Mouse (Mus musculus): ENCODE data around the gene Snx9. TPM values are rescaled to one million over a fixed set of nuclear protein-coding genes. Genes with fewer than 3 reads are reported as not detected.

Snx9 gene
- polyA plus RNA-seq, 1 experiment = 24.7 TPM

GRCm38 (mm10) chr17:5802656-5802955 lies 38.5 kb upstream of the Snx9 start:
- TF ChIP-seq MYOD1 (IDR thresholded peaks at IDR 0.05; ENCODE audit: control insufficient read depth in 1 of 3, insufficient read length in 2 of 3, low read depth in 2 of 3) (no peak), REST (IDR thresholded peaks at IDR 0.05; ENCODE audit: insufficient read depth, insufficient read length) (no peak), CEBPB (IDR thresholded peaks at IDR 0.05; ENCODE audit: insufficient read depth, poor library complexity, severe bottlenecking) (no peak), E2F4 (IDR thresholded peaks at IDR 0.05; ENCODE audit: insufficient read depth) (no peak), TCF3 (IDR thresholded peaks at IDR 0.05; ENCODE audit: insufficient read length, low read depth) (no peak), SRF (IDR thresholded peaks at IDR 0.05; ENCODE audit: control insufficient read depth, insufficient read length, low read depth) (no peak), POLR2AphosphoS2 (IDR thresholded peaks at IDR 0.05; ENCODE audit: insufficient read length, low read depth) (no peak), MYOG (IDR thresholded peaks at IDR 0.05; ENCODE audit: control insufficient read depth in 1 of 3, insufficient read depth in 1 of 3, insufficient read length in 2 of 3, low read depth in 2 of 3) (no peak), MAX (IDR thresholded peaks at IDR 0.05; ENCODE audit: low read depth) (no peak), TCF12 (IDR thresholded peaks at IDR 0.05; ENCODE audit: insufficient read depth, poor library complexity, severe bottlenecking) (no peak), POLR2A (IDR thresholded peaks at IDR 0.05; ENCODE audit: insufficient read length, low read depth) (no peak), USF1 (IDR thresholded peaks at IDR 0.05; ENCODE audit: low read depth) (no peak)

GRCm38 (mm10) chr17:5803229-5804012 lies 37.7 kb upstream of the Snx9 start:
- no peak for TF ChIP-seq MAX (IDR thresholded peaks at IDR 0.05; ENCODE audit: low read depth)
- TF ChIP-seq POLR2A (IDR thresholded peaks at IDR 0.05; ENCODE audit: insufficient read length, low read depth) = no peak
- TF ChIP-seq POLR2AphosphoS2 (IDR thresholded peaks at IDR 0.05; ENCODE audit: insufficient read length, low read depth) = no peak
- no peak for TF ChIP-seq USF1 (IDR thresholded peaks at IDR 0.05; ENCODE audit: low read depth)
- TF ChIP-seq TCF12 (IDR thresholded peaks at IDR 0.05; ENCODE audit: insufficient read depth, poor library complexity, severe bottlenecking) = no peak
- TF ChIP-seq MYOG (IDR thresholded peaks at IDR 0.05; ENCODE audit: control insufficient read depth in 1 of 3, insufficient read depth in 1 of 3, insufficient read length in 2 of 3, low read depth in 2 of 3) = no peak
- no peak for TF ChIP-seq E2F4 (IDR thresholded peaks at IDR 0.05; ENCODE audit: insufficient read depth)
- no peak for TF ChIP-seq SRF (IDR thresholded peaks at IDR 0.05; ENCODE audit: control insufficient read depth, insufficient read length, low read depth)
- TF ChIP-seq REST (IDR thresholded peaks at IDR 0.05; ENCODE audit: insufficient read depth, insufficient read length) = no peak
- no peak for TF ChIP-seq CEBPB (IDR thresholded peaks at IDR 0.05; ENCODE audit: insufficient read depth, poor library complexity, severe bottlenecking)
- TF ChIP-seq MYOD1 (IDR thresholded peaks at IDR 0.05; ENCODE audit: control insufficient read depth in 1 of 3, insufficient read length in 2 of 3, low read depth in 2 of 3) = no peak
- TF ChIP-seq TCF3 (IDR thresholded peaks at IDR 0.05; ENCODE audit: insufficient read length, low read depth) = no peak
- Histone ChIP-seq H3K4me3 (no peak overlapping the region), H3ac (ENCODE audit: control insufficient read depth, insufficient read length) (no peak overlapping the region), H3K36me3 (ENCODE audit: control insufficient read depth, insufficient read depth) (no peaks in the 10 kb centered on the region), H3K79me2 (ENCODE audit: control insufficient read depth, insufficient read depth) (no peaks in the 10 kb centered on the region), H3K27me3 (ENCODE audit: control insufficient read depth, insufficient read depth, insufficient read length) (no peaks in the 10 kb centered on the region), H3K4me2 (ENCODE audit: low read depth) (no peak overlapping the region)

More at GRCm38 (mm10) chr17:5802656-5802955, 38.5 kb upstream of the Snx9 start:
- no peak overlapping the region for H3K4me3 ChIP-seq
- no peak overlapping the region for H3ac ChIP-seq (ENCODE audit: control insufficient read depth, insufficient read length)
- H3K27me3 ChIP-seq (ENCODE audit: control insufficient read depth, insufficient read depth, insufficient read length) = no peaks in the 10 kb centered on the region
- H3K36me3 ChIP-seq (ENCODE audit: control insufficient read depth, insufficient read depth) = no peaks in the 10 kb centered on the region
- no peak overlapping the region for H3K4me2 ChIP-seq (ENCODE audit: low read depth)
- H3K79me2 ChIP-seq (ENCODE audit: control insufficient read depth, insufficient read depth) = no peaks in the 10 kb centered on the region

- Histone ChIP-seq H3K4me3 (no peak overlapping the region), H3K36me3 (ENCODE audit: control insufficient read depth, insufficient read depth) (no peaks in the 10 kb centered on the region), H3K4me2 (ENCODE audit: low read depth) (no peak overlapping the region), H3K27me3 (ENCODE audit: control insufficient read depth, insufficient read depth, insufficient read length) (no peaks in the 10 kb centered on the region), H3ac (ENCODE audit: control insufficient read depth, insufficient read length) (no peak overlapping the region), H3K79me2 (ENCODE audit: control insufficient read depth, insufficient read depth) (no peaks in the 10 kb centered on the region)
- TF ChIP-seq REST (IDR thresholded peaks at IDR 0.05; ENCODE audit: insufficient read depth, insufficient read length) (no peak), SRF (IDR thresholded peaks at IDR 0.05; ENCODE audit: control insufficient read depth, insufficient read length, low read depth) (no peak)
Measured at GRCm38 (mm10) chr17:5804370-5805150, 36.6 kb upstream of the Snx9 start.

GRCm38 (mm10) chr17:5805151-5805834 lies 35.8 kb upstream of the Snx9 start:
- Histone ChIP-seq H3K36me3 (ENCODE audit: control insufficient read depth, insufficient read depth) (no peaks in the 10 kb centered on the region), H3K79me2 (ENCODE audit: control insufficient read depth, insufficient read depth) (no peaks in the 10 kb centered on the region), H3K4me2 (ENCODE audit: low read depth) (no peak overlapping the region), H3ac (ENCODE audit: control insufficient read depth, insufficient read length) (no peak overlapping the region), H3K27me3 (ENCODE audit: control insufficient read depth, insufficient read depth, insufficient read length) (no peaks in the 10 kb centered on the region), H3K4me3 (no peak overlapping the region)
- TF ChIP-seq REST (IDR thresholded peaks at IDR 0.05; ENCODE audit: insufficient read depth, insufficient read length) (no peak), E2F4 (IDR thresholded peaks at IDR 0.05; ENCODE audit: insufficient read depth) (no peak), POLR2A (IDR thresholded peaks at IDR 0.05; ENCODE audit: insufficient read length, low read depth) (no peak), SRF (IDR thresholded peaks at IDR 0.05; ENCODE audit: control insufficient read depth, insufficient read length, low read depth) (no peak), CEBPB (IDR thresholded peaks at IDR 0.05; ENCODE audit: insufficient read depth, poor library complexity, severe bottlenecking) (no peak), POLR2AphosphoS2 (IDR thresholded peaks at IDR 0.05; ENCODE audit: insufficient read length, low read depth) (no peak), TCF12 (IDR thresholded peaks at IDR 0.05; ENCODE audit: insufficient read depth, poor library complexity, severe bottlenecking) (no peak), MYOD1 (IDR thresholded peaks at IDR 0.05; ENCODE audit: control insufficient read depth in 1 of 3, insufficient read length in 2 of 3, low read depth in 2 of 3) (no peak), MYOG (IDR thresholded peaks at IDR 0.05; ENCODE audit: control insufficient read depth in 1 of 3, insufficient read depth in 1 of 3, insufficient read length in 2 of 3, low read depth in 2 of 3) (no peak), USF1 (IDR thresholded peaks at IDR 0.05; ENCODE audit: low read depth) (no peak), MAX (IDR thresholded peaks at IDR 0.05; ENCODE audit: low read depth) (no peak), TCF3 (IDR thresholded peaks at IDR 0.05; ENCODE audit: insufficient read length, low read depth) (no peak)

Measured in myocyte (in vitro differentiated cells).